Mouse (Mus musculus) liver, adult 2 months (tissue): ENCODE measurements around the gene Mtfr1l.

Experiments
- CTCF ChIP-seq: fragments of 200-500 bp; IDR thresholded peaks from 2 replicates; pipeline ENCODE4 v1.5.1; 2011; ENCODE audit warnings: low read depth, low read length, control low read depth
- POLR2A ChIP-seq: fragments of 200-500 bp; IDR thresholded peaks from 2 replicates; pipeline ENCODE4 v1.6.1; 2011; ENCODE audit warnings: low read length, control low read depth; ENCODE audit not compliant: insufficient read depth; ENCODE audit errors: extremely low read depth

- TF ChIP-seq POLR2A (no peak), CTCF (no peak)
Measured at GRCm38 (mm10) chr4:134483696-134484095, 51.5 kb downstream of the Mtfr1l start.
